Mouse (Mus musculus) subcutaneous adipose tissue, adult 2 months (tissue): Measurements from ENCODE around the gene Zfp609. TPM values are rescaled to one million over a fixed set of nuclear protein-coding genes. Genes with fewer than 3 reads are reported as not detected.

Experiments used
- polyA plus RNA-seq: library from polyadenylated mRNA; depleted of rRNA; stranded (reverse); fragments of >200 nt; gene quantifications from 2 replicates; pipeline ENCODE4 v1.2.3, GENCODE M21; 2012; ENCODE audit warnings: low replicate concordance; rRNA removed

Zfp609 gene
- polyA plus RNA-seq: 7.5 and 12.5 TPM in 2 replicates

GRCm38 (mm10) chr9:65827344-65828015, at the start of gene Zfp609:
TSS of gene Zfp609 (minus strand) at chr9:65827564.

GRCm38 (mm10) chr9:65667701-65668100, 159.7 kb downstream of the Zfp609 start, which contains the start of gene Oaz2:
TSS of gene Oaz2 (plus strand) at chr9:65668001.

Other genes with a start within 250 kb of the Zfp609 start
- 34.8 and 57.1 TPM in 2 replicates for gene Plekho2, start 247.5 kb downstream of the Zfp609 start, polyA plus RNA-seq
- gene Pif1, start 240.4 kb downstream of the Zfp609 start, polyA plus RNA-seq: 0.20 and 1.8 TPM in 2 replicates
- 60.9 and 102 TPM in 2 replicates for gene Rbpms2, start 197.9 kb downstream of the Zfp609 start, polyA plus RNA-seq
- 133 and 140 TPM in 2 replicates for gene Oaz2, start 159.6 kb downstream of the Zfp609 start, polyA plus RNA-seq
- gene Pclaf, start 62.7 kb upstream of the Zfp609 start, polyA plus RNA-seq: 0.34 and 9.4 TPM in 2 replicates
- 12.3 and 14.5 TPM in 2 replicates for gene Trip4, start 81.2 kb upstream of the Zfp609 start, polyA plus RNA-seq
- gene Csnk1g1, start 81.4 kb upstream of the Zfp609 start, polyA plus RNA-seq: 4.9 and 9.0 TPM in 2 replicates
- 202 and 333 TPM in 2 replicates for gene Ppib, start 232.7 kb upstream of the Zfp609 start, polyA plus RNA-seq
- gene Snx22, start 242.2 kb upstream of the Zfp609 start, polyA plus RNA-seq: 1.6 and 3.5 TPM in 2 replicates